Mouse (Mus musculus): ENCODE data around the gene Ccdc184. TPM values are rescaled to one million over a fixed set of nuclear protein-coding genes. Genes with fewer than 3 reads are reported as not detected.

Ccdc184 gene
- total RNA-seq (2021) (under 1 TPM; 0.52 to 0.63 TPM), polyA plus RNA-seq (2012; rRNA removed) (0.61 and 0.94 TPM in 2 replicates)
- long read RNA-seq, partial matches to known transcripts, result 0 of 1 reads
- long read RNA-seq, other reads (novel, unspliced or antisense), result 0 of 1 reads

- Histone ChIP-seq H3K4me3 (peak within 1 kb of the TSS; percentile 42), H3K9ac (ENCODE audit: low read depth, low read length) (peak within 1 kb of the TSS; percentile 1; the same call in 1 of the 2 replicates), H3K36me3 (ENCODE audit: control insufficient read depth, insufficient read depth, low read length) (peaks cover 3% of the 10 kb centered on the region), H3K4me1 (ENCODE audit: control insufficient read depth, insufficient read depth, low read length) (no peaks in the 10 kb centered on the region), H3K79me2 (replicated peaks; ENCODE audit: control insufficient read depth, insufficient read depth, low read length) (no peaks in the 10 kb centered on the region), H3K27ac (no peak within 1 kb of the TSS), H3K27me3 (ENCODE audit: control insufficient read depth, insufficient read depth, low read length) (no peaks in the 10 kb centered on the region)
- DNase-seq, result no peak
- WGBS, result 4% methylated on average over 18 of the region's 18 CpGs
- no peak for TF ChIP-seq POLR2A (IDR thresholded peaks at IDR 0.05; ENCODE audit: insufficient read depth, low read depth, low read length)
- TF ChIP-seq EP300 (IDR thresholded peaks at IDR 0.05; ENCODE audit: insufficient read depth, low read depth, low read length), result no peak
- no peak for TF ChIP-seq CTCF (IDR thresholded peaks at IDR 0.05)
- intact Hi-C loops (cut with DNase I), result no loop called here
Measured at GRCm38 (mm10) chr15:98166963-98167644, at the start of gene Ccdc184. Gene Ccdc184, plus strand, starts transcription at chr15:98167158.

- Histone ChIP-seq H3K4me1 (ENCODE audit: control insufficient read depth, insufficient read depth, low read length) (peaks cover 2% of the 10 kb centered on the region), H3K36me3 (ENCODE audit: control insufficient read depth, insufficient read depth, low read length) (peaks cover 10% of the 10 kb centered on the region), H3K27me3 (ENCODE audit: control insufficient read depth, insufficient read depth, low read length) (no peaks in the 10 kb centered on the region), H3K4me3 (no peak overlapping the region), H3K27ac (no peak overlapping the region; the same call in 1 of the 2 replicates), H3K79me2 (replicated peaks; ENCODE audit: control insufficient read depth, insufficient read depth, low read length) (no peaks in the 10 kb centered on the region; the same call in 1 of the 2 replicates), H3K9ac (ENCODE audit: low read depth, low read length) (no peak overlapping the region)
- intact Hi-C loops (cut with DNase I), result no loop called here
- 87% methylated on average over 12 of the region's 12 CpGs for WGBS
- TF ChIP-seq EP300 (IDR thresholded peaks at IDR 0.05; ENCODE audit: insufficient read depth, low read depth, low read length), result no peak
- TF ChIP-seq CTCF (IDR thresholded peaks at IDR 0.05), result no peak
- no peak for TF ChIP-seq POLR2A (IDR thresholded peaks at IDR 0.05; ENCODE audit: insufficient read depth, low read depth, low read length)
- DNase-seq, result no peak
Measured at GRCm38 (mm10) chr15:98119363-98119762, 47.6 kb upstream of the Ccdc184 start.

- no peak for DNase-seq
- no peaks in the 10 kb centered on the region for H3K27me3 ChIP-seq (ENCODE audit: control insufficient read depth, insufficient read depth, low read length)
- H3K27ac ChIP-seq, result no peak overlapping the region
- 91% methylated on average over 20 of the region's 20 CpGs for WGBS
- no peaks in the 10 kb centered on the region; the same call in 1 of the 2 replicates for H3K79me2 ChIP-seq (replicated peaks; ENCODE audit: control insufficient read depth, insufficient read depth, low read length)
- H3K9ac ChIP-seq (ENCODE audit: low read depth, low read length), result no peak overlapping the region
- intact Hi-C loops (cut with DNase I), result no loop called here
- H3K4me3 ChIP-seq, result no peak overlapping the region
- peaks cover 2% of the 10 kb centered on the region for H3K4me1 ChIP-seq (ENCODE audit: control insufficient read depth, insufficient read depth, low read length)
- H3K36me3 ChIP-seq (ENCODE audit: control insufficient read depth, insufficient read depth, low read length), result peaks cover 8% of the 10 kb centered on the region
- no peak for TF ChIP-seq POLR2A (IDR thresholded peaks at IDR 0.05; ENCODE audit: insufficient read depth, low read depth, low read length)
- no peak for TF ChIP-seq CTCF (IDR thresholded peaks at IDR 0.05)
- TF ChIP-seq EP300 (IDR thresholded peaks at IDR 0.05; ENCODE audit: insufficient read depth, low read depth, low read length), result no peak
Measured at GRCm38 (mm10) chr15:98120831-98121230, 46.1 kb upstream of the Ccdc184 start.

GRCm38 (mm10) chr15:98131001-98131400 lies 36.0 kb upstream of the Ccdc184 start:
- no peak overlapping the region for H3K4me3 ChIP-seq

GRCm38 (mm10) chr15:98131451-98131850 lies 35.5 kb upstream of the Ccdc184 start:
- 78% methylated on average over 7 of the region's 7 CpGs for WGBS
- peaks cover 13% of the 10 kb centered on the region for H3K36me3 ChIP-seq (ENCODE audit: control insufficient read depth, insufficient read depth, low read length)

More at GRCm38 (mm10) chr15:98131001-98131400, 36.0 kb upstream of the Ccdc184 start:
- WGBS, result 74% methylated on average over 4 of the region's 4 CpGs
- peak in 1 of 2 experiments; percentile 70 for DNase-seq
- intact Hi-C loops (cut with DNase I), result no loop called here
- H3K27ac ChIP-seq, result peak overlapping the region; percentile 82
- TF ChIP-seq POLR2A (IDR thresholded peaks at IDR 0.05; ENCODE audit: insufficient read depth, low read depth, low read length) (peak; percentile 49), CTCF (IDR thresholded peaks at IDR 0.05) (no peak), EP300 (IDR thresholded peaks at IDR 0.05; ENCODE audit: insufficient read depth, low read depth, low read length) (peak; percentile 90)
- no peaks in the 10 kb centered on the region for H3K79me2 ChIP-seq (replicated peaks; ENCODE audit: control insufficient read depth, insufficient read depth, low read length)
- H3K36me3 ChIP-seq (ENCODE audit: control insufficient read depth, insufficient read depth, low read length), result peaks cover 13% of the 10 kb centered on the region
- H3K4me1 ChIP-seq (ENCODE audit: control insufficient read depth, insufficient read depth, low read length), result peaks cover 4% of the 10 kb centered on the region; the same call in 1 of the 2 replicates
- H3K27me3 ChIP-seq (ENCODE audit: control insufficient read depth, insufficient read depth, low read length), result no peaks in the 10 kb centered on the region
- H3K9ac ChIP-seq (ENCODE audit: low read depth, low read length), result no peak overlapping the region

More at GRCm38 (mm10) chr15:98131451-98131850, 35.5 kb upstream of the Ccdc184 start:
- no peak for TF ChIP-seq CTCF (IDR thresholded peaks at IDR 0.05)
- TF ChIP-seq EP300 (IDR thresholded peaks at IDR 0.05; ENCODE audit: insufficient read depth, low read depth, low read length), result no peak
- no peak for TF ChIP-seq POLR2A (IDR thresholded peaks at IDR 0.05; ENCODE audit: insufficient read depth, low read depth, low read length)
- intact Hi-C loops (cut with DNase I), result no loop called here
- Histone ChIP-seq H3K79me2 (replicated peaks; ENCODE audit: control insufficient read depth, insufficient read depth, low read length) (no peaks in the 10 kb centered on the region), H3K4me1 (ENCODE audit: control insufficient read depth, insufficient read depth, low read length) (peaks cover 4% of the 10 kb centered on the region; the same call in 1 of the 2 replicates), H3K27me3 (ENCODE audit: control insufficient read depth, insufficient read depth, low read length) (no peaks in the 10 kb centered on the region), H3K4me3 (no peak overlapping the region), H3K27ac (peak overlapping the region; percentile 82), H3K9ac (ENCODE audit: low read depth, low read length) (no peak overlapping the region)
- no peak for DNase-seq

Measured in heart, adult 2 months (tissue).